Mouse (Mus musculus) cerebellum, postnatal 25 days (tissue): ENCODE data around the gene P2ry6.

Experiments used
- DNase-seq, 2 experiments: peaks; one replicate each; pipeline ENCODE4 v3.0.0; 2021; ENCODE audit warnings: mixed read lengths in 2 of 2

Gene P2ry6

DNA sequence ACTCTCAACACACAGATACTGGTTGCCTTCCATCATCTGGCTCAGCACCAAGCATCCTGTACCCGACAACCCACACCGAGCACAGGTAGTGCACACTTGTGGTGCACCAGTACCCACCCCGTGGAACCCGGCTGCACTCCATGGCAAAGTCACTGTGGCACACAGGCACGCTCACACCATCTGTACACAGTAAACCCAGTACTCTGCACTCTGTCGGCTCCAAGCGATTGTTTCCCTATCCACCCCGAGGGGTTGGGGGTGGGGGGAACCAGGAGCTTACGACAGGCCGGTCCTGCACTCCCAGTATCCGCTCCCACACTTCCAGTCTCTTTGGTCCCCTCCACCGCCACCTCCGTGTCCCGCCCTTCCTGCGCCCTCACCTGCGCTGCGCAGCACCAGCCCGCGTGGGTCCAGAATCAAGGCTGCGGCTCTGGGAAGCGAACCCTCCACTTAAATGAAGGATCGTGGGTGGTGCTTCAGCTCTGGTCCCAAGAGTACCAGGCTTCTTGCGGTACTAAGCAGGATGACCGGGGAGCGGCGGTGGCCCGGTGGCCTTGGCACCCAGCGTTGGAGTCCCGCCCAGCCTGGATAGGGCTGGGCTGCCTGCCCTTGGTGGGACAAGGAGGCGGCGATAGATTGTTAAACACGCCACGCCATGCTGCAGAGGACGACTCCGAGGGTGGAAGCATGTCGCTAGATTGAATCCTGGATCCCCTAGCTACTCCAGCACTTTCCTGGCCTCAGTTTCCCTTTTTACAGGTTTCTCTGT, at the start of gene P2ry6:
Gene P2ry6, minus strand, starts transcription at position 515 of the 769 bp plus-strand sequence.
- peak in 1 of 2 experiments; percentile 52 for DNase-seq

- DNase-seq: no peak
These were observed 43.0 kb upstream of the P2ry6 start for GRCm38 (mm10) chr7:101017492-101017891.

DNA sequence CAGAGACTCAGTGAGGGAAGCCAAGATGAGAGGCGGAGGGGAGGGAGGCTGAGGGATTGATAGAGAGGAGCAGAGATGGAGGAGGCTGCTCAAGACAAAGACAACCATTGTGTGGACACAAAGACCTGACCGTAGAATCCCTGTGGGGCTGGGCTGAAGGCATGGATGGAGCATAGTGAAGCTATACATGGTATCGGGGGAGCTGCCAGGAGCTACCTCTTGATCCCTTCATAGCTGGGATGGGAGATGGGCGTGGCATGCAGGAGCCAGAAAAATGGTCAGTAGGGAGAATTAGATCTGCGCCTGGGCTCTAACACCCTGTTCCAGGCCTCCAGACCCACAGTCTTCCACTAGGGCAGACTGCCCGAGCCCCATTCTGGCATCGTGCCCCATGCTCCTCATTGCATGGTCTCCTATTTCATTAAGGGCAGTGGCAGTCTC, 42.6 kb upstream of the P2ry6 start:
- DNase-seq: peak in 1 of 2 experiments; percentile 41

- no peak for DNase-seq
These were observed 40.5 kb upstream of the P2ry6 start for GRCm38 (mm10) chr7:101014985-101015384.

- DNase-seq: no peak
These were observed 39.6 kb upstream of the P2ry6 start for GRCm38 (mm10) chr7:101014041-101014440.

GRCm38 (mm10) chr7:101012541-101012940, 38.1 kb upstream of the P2ry6 start, which contains the start of gene P2ry2:
Gene P2ry2, minus strand, starts transcription at chr7:101012866.
- no peak for DNase-seq

DNA sequence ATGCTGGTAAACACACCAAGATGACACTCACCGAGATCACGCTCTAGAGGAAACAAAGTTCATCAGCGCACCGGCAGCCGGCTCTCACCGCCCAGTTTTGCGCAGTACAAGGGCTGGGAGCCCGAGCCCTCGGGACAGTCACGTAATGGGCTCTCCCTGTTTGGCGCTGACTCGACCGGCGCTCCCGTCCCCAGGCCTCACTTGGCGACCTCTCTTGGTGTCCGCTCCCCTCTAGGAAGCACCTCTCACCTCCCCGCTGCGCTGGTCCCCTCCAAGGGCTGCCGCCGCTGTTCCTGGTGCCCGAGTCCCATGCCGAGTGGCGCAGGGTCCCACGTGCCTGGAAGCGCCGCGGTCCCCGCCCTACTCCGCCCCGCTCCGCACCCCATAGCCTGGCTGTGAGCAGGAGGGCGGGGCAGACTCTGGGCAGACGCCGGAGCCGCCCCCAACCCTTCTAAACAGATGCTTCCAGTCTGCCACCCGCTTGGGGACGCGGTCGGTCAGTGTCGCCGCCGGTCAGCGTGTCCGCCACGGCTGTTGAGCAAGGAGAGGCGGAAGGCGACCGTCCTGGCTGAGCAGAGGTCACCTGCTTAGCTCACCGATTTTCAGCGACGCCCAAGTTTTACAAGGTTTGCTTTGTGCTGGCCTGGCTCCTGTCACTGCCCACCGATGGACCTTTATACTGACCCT, 37.4 kb upstream of the P2ry6 start:
- peak; percentile 20 to 40 for DNase-seq

DNA sequence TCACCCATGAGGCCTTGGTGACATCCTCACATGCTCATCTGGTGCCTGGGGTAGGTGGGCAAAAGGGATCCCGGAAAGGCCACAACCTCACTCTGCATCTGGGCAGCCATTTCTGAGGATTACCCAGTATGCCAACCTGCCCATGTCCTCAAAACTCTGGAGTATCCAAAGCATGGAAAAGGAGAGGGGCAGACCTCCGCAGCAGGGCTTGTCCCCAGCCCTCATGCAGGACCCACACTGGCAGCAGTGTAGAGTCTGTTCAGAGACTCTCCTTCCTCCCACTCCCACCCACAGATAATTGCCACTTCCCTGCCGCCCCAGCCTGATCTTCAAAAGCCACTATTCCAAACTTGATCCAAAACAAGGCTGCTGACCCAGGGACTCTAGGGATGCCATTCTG, 36.3 kb upstream of the P2ry6 start:
- no peak for DNase-seq

DNA sequence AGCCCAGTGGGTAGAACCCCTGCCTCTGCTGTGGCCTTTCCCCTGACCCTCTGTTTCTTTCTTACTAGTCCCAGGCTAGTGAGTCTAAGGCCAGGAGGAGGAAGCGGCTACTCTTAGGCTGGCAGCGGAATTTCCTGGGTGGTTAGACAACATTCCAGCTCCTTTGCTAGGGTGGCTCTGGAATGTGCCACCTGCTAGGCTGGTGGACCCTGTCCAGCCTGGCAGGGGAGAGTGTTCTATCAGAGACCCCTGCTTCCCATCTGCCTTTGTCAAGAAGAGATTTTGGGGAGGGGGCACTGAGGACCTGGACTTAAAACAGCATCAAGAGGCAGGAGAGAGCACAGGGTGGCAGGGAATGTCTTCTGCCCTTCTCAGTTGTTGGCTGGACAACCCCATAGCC, 31.8 kb upstream of the P2ry6 start:
- DNase-seq: no peak

DNA sequence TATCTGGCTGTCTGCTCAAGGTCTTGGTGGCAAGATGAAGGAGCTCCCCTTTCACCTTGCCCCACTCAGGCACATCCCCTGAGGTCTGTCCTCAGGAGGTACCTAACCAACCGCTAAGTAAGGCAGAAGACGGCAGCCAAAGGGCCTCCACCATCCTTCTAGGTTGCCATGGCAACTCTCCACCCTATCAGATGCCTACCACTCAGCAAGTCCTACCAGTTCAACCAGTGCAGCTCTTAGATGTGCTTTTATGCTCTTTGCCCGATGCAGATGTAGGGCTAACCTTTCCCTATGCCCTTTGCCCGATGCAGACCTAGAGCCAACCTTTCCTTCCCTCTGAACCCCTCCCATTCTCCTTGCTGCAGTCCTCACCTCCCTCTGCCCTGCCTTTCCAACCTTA, 30.7 kb upstream of the P2ry6 start:
- no peak for DNase-seq

GRCm38 (mm10) chr7:101003442-101004326, 29.2 kb upstream of the P2ry6 start:
- DNase-seq: no peak

GRCm38 (mm10) chr7:101002274-101002673, 27.8 kb upstream of the P2ry6 start:
- peak in 1 of 2 experiments; percentile 27 for DNase-seq

GRCm38 (mm10) chr7:100999623-101000022, 25.2 kb upstream of the P2ry6 start:
- no peak for DNase-seq

GRCm38 (mm10) chr7:100998578-100998960, 24.1 kb upstream of the P2ry6 start:
- no peak for DNase-seq

GRCm38 (mm10) chr7:100997951-100998577, 23.6 kb upstream of the P2ry6 start:
- DNase-seq: peak; percentile 45 to 60

DNA sequence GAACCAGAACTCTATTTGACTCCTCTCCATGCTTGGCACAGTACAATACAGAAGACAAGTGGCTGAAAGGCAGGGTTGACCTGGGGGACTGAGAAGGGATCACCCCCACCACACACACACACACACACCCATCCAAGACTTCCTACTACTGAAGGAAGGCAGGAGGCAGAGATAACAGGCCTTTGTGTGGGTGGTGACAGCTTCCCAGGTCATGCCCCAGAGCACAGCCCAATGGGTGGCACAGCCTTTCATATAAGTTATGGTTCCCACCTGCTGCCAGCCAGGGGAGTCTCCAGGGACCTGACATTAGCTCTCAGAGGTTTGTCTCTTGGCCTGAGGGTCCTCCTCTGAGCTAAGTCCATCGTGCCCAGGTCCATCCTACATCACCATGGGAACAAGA, 22.8 kb upstream of the P2ry6 start:
- no peak for DNase-seq

GRCm38 (mm10) chr7:100995951-100996350, 21.5 kb upstream of the P2ry6 start:
- no peak for DNase-seq

DNA sequence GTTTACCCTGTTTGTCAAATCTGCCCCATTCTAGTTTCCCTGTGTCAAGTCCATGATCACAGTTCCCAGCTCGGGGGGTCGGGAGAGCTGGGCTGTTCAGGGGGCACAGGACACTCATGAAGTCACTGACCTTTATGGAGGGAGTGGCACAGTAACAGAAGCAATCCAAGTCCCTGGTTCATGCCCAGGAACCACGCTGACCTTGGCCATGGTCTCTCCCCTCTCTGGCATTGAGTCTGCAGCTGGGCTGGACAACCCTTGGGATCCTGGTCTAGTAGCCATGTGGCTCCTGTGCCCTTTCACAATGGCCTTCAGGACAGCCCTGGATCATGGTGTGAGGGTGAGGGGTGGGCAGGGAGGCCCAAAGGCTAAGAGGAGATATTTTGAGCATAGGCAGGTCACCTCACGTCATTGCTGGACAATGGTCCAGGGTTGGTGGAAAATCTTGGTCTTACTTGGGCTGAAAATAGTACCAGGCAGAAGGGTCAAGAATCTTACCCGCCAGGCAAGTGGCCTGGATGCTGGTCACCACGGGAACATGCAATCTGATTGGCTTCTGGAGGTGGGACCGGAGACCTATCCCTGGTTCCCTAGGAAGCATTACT, 20.9 kb upstream of the P2ry6 start:
- DNase-seq: no peak

GRCm38 (mm10) chr7:100993166-100993565, 18.7 kb upstream of the P2ry6 start:
- DNase-seq: no peak

DNA sequence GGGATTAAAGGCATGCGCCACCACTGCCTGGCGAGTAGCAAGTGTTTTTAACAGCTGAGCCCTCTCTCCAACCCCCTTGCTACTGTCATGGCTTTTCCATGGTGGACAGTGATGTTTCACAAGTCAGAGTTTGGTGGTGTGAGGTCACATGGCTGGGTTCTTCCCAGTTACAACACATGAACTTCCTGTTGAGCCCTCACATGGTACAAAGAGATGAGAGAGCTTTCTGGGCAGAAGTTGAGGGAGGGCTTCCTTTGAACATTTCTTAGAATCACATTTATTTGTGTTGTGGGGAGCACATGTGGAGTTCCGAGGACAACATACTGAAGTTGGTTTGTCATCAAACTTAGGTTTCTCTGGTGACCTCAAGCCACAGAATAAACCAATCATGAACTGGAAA, 17.5 kb upstream of the P2ry6 start:
- no peak for DNase-seq

GRCm38 (mm10) chr7:100990636-100991311, 16.3 kb upstream of the P2ry6 start:
- DNase-seq: no peak

- DNase-seq: peak; percentile 56 to 71
These were observed 13.6 kb upstream of the P2ry6 start for GRCm38 (mm10) chr7:100988092-100988491.
